Mouse (Mus musculus) layer of hippocampus, adult 9-10 months (tissue): ENCODE results near the gene Errfi1.
"Not testable (repeated sequence)": the region's sequence is repeated elsewhere in the genome, so short reads cannot be mapped to it uniquely, and the experiment has no call there.

Experiments used
- DNase-seq: peaks from one replicate; pipeline ENCODE4 v3.0.0; 2022; ENCODE audit warnings: low spot score

Errfi1 gene

DNA sequence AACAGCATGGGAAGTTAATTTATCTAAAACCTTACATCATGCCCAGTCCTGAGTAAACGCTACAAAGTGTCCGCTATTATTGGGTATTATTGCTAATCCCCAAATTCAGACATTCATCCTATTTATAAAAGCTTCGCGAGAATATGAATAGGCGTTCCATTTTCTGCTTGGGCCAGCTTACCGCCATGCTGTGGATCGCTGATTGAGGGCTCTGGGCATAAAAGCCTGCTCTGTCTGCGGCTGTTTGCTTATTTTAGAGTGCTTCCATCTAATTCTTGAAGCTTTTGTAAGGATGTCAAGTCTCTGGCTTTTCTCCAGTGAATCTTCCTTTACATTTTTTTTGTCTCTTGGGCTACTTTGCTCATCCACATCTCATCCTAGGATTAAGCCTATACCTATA is 7.4 kb upstream of the Errfi1 start:
- DNase-seq, result no peak

DNA sequence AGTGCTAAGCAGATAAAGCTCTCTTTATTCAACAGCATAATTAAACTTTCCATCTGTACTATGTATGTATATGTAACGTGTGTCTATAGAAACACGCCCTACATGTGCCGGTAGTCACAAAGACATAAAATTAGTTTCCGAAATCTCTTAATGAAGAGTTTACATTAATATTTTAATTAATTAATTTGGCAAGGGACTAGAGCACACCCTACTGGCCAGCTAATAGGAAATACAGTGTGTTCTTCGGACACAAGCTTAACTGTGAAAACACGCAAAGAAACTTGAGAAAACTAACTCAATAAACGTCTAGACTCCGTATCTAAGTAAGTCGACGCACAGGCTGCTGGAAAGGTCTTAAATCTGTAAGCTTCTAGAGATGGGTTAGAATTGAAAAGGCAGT is 3.8 kb upstream of the Errfi1 start:
- DNase-seq, result no peak

DNA sequence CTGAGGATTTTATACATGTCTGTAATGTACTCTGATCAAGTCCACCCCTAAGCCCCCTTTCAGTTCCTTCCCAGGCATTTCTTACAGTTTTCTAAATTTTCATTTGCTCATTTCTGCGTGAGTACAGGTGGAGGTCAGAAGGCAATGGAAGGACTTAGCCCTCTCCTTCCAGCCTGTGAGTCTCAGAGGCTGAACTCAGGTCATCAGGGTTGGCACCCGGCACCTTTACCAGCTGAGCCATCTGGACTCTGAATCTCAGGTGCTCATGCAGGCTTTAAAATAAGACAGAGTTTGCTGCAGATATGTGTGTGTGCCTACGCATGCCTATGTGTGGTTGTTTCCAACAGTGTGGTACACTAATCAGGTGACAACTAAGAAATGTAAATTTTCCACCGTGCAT is 2.8 kb upstream of the Errfi1 start:
- no peak for DNase-seq

DNA sequence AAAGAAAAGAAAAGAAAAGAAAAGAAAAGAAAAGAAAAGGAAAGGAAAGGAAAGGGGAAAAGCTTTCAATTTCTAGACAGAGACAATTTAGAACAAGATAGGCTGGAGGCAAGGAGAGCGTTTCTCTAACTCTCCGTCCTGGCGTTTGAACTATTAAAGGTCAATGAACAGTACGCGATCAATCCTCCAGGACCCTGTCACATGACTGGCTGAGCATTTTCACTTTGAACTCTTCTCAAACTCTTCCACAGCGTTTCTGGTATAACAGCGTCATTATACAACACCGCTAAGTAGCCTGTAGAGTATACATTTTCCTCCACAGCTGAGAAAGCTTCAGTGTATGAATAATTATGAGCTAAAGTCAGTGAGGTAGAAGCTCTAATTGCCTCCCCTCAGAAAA is 1.7 kb upstream of the Errfi1 start:
- no peak for DNase-seq

DNA sequence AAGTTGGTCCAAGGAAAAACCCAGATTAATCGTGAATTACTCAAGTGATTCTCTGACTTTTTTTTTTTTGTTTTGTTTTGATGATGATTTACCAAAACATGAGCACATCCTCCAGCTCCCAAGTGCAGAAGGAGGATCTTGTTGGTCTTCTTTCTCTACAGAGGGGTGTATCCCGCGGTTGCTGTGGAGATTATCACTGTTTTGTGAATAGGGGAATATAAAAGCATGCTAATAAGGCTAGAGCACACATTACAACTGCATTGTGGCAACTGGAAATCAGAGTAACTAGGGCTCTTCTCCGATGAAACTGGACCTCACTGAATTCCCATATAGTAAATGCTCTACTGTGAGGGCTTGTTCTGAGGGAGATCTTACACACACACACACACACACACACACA is 1.2 kb upstream of the Errfi1 start:
- DNase-seq, result no peak

DNA sequence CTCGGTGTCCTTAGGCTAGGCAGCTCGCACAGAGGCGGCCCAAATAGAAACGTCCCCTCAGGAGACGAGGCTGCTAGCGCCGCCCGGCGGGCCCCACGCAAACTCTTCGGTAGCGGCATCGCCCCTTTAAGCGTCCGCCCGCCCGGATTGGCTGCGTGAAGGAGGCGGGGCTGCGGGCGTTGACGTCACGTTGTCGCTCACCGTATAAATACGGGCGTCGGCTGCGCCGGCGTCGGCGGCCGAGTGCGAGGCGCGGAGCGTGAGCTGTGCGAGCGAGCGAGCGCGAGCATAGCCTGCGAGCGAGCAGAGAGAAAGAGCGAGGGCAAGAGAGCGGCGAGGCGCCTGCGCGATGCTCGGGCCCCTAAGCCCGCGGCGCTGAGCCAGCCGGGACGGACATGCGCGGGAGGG is 1.1 kb downstream of the Errfi1 start:
- DNase-seq, result peak; percentile 80

DNA sequence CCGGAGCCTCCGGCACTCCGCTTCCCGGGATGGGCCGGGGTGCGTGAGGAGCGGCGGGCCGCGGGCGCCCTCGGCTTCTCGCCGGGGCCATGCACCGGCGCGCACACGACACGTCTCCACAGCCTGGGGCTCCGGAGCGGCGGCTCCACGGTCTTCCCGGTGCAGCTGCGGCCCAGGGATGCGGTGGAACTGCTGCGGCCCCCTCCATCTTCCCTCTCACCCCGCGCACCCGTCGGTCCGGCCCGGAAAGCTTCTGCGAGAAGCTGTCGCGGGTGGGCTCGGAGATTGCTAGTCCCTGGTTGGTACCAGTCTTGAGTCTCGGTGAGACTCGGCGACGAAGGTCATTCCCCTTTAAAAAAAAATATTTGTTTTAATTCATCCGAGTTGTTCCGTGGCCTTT is 1.6 kb downstream of the Errfi1 start:
- no peak for DNase-seq

DNA sequence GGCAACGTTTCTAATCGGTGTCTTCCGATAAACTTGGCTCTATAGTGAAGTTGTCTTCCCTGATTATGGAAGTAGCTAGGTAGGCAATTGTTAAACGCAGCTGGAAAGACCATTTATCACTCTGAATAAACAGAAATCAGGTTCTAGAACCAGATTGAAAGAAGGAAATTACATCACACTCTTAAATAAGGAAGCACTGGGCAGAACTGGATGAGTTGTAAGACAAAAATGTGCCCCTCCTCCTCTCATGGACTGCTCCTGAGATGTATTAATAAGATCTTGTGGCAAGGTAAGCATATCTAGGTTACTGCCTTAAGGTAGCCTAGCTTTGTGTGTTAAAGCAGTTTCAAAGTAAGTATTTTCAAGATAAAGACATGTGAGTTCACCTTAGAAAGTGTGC is 6.8 kb downstream of the Errfi1 start:
- no peak for DNase-seq

DNA sequence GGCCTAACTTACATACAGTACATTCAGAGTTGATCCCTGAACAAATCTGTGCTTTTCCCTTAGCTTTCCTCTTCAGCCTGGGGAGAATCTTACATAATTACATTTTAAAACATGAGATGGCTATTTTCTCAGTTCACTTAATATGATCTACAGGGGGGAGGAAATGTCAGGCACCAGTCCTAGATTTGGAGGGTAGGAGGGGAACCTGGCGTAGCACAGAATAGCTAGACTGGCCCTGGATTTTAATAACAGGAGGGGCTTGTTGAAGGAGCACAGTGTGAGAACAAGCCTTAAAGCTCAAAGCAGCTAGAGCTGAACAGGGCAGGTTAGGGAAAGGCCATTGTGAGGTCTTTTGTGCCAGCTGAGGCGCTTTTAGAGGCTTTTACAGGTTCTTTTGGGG is 7.4 kb downstream of the Errfi1 start:
- no peak for DNase-seq

DNA sequence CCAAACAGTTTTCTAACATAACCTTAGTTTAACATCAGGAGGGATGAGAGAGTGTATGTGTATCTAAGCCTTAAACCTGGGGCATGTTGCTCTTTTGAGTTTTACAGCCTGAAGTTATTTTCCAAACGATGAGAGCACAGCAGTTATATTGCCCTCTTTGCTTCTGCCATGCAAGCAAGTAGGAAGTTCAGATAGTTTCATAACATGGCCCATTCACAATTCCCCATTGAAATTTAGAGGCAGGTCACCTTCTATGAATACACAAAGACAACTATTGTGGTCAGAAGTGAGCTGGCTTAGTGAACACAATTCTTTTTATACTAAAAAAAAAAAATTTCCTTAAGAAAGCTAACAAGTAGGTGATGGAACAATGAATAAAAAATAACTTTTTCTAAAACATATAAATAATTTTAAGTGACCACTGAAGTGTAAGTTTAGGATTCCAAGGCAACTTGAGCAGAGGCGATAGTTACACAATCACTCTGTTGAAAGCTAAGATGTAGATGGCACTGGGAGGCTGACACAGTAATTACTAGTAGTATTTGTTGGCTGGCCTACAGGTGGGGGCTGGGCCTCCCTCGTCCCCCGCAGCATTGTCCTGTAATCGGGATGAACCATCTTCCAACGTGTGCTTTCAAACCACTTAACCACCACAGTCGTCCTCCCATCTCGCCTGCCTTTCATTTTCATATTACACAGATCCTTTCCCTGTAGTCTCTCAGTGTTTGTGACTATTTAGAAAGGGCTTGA is 9.1 kb downstream of the Errfi1 start:
- DNase-seq, result no peak

DNA sequence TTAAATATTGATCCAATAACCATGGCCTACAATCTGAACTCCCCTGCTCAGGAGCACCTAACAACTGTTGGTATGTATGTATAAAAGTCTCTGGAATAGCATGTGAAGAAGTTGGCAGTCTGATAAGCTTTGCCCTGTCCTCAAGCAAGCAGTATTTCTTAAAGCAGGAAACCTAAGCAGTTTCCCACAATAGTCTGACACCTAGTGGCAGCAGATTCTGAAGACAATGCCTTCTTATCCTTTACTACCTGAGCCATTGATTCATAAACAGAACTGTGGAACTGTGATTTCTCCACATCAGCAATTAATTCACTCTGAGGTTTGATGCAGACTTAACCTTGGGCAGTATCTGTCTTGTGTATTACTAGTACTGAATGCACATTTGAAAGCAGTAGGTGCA is 11.7 kb downstream of the Errfi1 start:
- no peak for DNase-seq

DNA sequence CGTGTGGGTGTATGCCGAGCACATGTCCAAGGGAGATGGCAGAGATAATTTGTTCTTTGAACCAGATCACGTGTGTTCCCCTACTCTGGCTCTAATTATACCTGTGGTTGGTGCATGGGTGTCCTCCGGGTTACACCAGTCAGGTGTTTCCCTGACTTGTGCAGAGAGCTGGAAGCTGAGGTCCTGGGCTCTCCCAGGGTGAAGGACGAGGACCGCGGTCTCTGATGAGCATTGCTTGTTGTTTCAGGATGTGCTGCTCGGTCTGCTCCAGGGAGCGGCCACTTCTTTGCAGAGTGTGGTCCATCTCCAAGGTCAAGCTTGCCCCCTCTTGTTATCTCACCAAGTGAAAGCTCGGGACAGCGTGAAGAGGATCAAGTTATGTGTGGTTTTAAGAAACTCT is 12.3 kb downstream of the Errfi1 start:
- DNase-seq, result no peak

DNA sequence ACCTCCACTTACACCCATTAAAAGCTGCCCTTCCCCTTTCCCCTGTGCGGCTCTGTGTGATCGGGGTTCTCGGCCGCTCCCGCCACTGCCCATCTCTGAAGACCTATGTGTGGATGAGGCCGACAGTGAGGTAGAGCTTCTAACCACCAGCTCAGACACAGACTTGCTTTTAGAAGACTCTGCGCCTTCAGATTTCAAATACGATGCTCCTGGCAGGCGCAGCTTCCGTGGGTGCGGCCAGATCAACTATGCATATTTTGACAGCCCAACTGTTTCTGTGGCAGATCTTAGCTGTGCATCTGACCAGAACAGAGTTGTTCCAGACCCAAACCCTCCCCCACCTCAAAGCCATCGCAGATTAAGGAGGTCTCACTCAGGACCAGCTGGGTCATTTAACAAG is 12.8 kb downstream of the Errfi1 start:
- DNase-seq, result no peak

DNA sequence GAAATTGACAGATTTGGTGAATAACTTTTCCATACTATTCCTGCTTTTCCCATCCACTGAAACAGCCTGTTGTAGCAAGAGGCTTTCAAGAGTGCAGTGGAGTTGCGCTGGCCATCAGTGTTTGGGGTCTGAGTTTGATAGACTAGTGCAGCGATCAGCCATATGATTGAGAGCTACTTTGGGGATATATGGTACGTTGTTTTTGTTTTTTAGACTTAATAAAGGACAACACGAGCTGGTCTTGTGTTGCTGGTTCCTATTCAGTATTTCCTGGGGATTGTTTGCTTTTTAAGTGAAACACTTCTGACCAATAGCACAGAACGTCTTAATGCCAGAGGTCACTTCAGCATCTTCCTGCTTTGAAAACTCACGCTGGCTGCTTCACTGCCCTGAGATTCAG is 14.4 kb downstream of the Errfi1 start:
- DNase-seq, result no peak

DNA sequence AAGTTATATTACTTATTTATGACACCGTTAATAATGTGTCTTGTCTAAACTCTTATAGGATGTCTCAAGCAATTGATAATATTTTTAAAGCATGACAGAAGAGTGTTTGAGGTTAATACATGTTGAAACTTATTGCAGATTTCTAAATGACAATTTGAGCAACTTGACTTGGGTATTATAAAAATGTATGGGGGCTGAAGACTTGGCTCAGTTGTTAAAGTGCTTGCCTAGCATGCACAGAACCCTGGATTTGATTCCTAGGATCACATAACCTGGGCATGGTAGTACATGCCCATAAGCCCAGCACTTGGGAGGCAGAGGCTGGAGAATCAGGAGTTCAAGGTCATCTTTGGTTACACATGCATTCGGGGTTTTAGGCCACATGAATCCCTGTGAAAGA is 15.1 kb downstream of the Errfi1 start:
- no peak for DNase-seq

DNA sequence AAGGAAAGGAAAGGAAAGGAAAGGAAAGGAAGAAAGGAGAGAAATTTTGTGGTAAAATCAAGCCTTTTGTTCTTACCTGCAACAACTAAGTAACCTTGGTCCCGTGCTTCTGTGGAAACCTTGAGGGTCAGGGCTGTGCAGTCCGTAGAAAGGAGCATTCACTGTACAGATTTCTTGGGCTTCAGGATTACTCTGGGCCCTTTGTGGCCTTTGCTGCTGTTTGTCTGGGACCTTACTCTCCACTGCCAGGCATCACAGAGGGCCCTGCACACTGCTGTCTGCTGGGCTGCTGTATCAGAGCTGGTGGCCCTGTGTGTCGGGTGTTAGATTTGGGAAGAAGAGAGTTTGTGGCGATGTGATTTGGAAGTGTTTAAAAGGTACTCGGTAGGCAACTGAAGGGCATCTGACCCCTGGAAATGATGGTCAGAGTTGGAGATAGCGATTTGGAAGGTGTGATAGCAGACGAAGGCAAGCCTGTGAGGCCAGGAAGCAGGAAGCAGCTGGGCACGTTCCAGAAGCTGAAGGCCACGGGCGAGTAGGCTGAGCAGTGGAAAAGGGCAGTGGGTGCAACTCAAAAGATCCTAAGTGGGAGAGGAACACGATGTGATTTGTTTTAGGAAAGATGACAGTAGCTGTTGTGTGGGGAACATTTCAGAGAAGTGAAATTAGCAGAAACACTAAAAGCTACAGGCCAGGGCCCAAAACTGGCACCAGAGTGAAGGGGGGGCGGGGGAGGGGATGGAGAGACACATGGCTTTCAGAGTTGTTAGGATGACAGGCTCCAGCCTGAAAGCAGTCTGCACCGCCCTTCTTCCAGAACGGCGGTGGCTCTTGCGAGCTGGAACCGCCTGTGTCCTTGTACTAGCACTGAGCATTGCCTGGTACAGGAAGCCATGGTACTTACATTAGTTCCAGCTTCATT is 15.8 kb downstream of the Errfi1 start:
- DNase-seq, result no peak

DNA sequence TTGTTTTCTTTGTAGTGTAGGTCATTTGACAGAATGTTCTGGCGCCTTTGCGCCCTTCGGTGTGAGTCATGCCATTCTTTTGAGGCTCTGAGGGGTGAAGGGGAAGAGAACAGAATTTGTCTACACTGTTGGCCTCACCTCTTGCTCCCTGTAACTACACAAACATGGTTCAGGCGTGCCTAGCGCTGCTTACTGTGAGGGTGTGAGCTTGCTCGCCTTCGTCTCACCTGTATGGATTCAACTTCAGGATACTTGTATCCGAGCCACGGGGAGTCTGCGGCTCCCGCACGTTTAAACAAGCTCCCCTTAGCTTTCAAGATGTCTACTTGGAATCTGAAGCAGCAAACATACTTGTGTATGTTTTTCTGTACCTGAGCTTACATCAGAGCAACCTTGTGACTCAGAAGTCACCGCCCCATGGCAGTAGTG is 17.3 kb downstream of the Errfi1 start:
- DNase-seq, result no peak

DNA sequence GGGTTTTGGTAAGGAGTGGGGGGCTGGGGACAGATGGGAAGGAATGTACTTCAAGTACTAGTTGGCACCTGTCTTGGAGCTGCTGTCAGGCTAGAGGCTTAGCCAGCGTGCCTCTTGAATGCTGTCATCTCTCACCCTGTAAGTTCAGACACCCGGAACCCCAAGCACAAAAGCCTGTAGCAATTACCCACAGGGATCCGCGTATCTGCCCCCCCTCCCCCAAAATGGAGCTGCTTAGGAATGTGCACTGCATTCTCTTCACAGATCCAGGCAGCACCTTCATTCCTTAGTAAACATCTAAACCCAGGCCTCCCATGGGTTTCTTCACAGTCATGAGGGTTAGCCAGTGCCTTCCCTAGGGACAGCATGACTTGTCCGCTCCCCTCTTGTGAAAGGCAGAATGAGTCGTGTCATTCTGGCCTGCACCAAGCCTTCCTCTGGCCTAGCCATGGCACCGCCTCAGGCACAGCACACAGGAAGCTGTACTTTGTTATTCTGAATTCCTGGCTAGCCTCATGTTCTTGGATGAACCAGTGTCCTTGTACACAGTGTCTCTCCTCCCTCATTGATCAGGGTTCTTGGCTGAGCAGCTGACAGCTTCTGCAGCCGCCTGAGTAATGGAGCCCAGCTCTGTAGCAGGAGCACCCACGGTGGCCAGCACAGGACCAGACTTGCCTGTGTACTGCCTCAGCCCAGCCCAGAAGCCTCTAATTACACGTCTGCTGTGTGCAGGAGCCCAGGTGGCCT is 17.8 kb downstream of the Errfi1 start:
- DNase-seq, result no peak

DNA sequence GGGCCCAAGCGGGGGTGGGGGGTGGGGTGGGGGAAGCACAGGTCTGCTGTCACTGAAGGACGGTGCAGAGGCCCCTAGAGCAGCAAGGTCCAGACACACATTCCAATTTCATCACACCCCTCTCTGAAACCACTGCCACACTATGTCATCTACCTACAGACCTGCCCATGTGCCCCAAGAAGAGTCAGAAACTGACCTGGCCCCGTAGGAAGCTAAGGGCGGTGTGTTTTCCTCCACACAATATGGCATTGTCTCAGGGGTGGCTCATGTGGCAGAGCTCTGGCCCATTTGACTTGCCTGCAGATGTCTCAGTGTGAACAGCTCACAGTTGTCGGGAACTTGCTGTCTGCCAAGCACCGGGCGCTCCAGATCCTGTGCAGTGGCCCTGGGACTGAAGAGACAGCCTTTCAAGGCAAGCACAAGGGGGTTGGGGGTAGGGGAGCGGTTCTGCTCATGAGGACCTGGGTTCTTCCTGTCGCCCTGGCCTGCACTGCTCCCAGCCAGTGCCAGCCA is 18.5 kb downstream of the Errfi1 start:
- DNase-seq, result no peak

DNA sequence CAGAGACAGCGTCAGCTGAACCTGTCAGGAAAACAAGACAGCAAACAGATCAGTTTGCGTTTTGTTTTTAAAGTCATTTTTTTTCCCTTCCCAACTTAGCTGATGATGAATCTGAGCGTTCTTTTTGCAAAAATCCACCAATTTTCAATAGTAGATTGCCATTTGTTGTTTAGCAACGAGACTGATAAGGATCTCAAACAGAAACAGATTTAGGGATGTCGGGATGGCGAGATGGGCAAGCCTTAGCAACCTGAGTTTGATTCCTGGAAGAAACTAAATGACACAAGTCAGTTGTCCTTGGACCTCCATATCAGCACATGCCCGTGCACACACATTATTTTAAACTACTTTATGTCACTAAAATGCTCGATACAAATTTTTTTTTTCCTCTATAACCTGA is 19.0 kb downstream of the Errfi1 start:
- no peak for DNase-seq

DNA sequence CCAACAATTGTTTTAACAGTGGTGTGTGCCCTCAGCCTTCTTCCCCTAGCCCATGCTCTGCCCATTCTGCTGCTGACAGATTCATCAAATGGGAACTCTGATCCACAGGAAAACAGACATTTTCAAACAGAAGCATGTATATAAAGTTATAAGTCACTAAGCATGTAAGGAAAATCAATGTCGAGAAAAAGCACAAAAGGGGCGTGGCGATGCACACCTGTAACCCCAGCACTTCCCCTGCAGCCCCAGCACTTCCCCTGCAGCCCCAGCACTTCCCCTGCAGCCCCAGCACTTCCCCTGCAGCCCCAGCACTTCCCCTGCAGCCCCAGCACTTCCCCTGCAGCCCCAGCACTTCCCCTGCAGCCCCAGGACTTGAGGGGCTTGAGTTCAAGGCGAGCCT is 20.7 kb downstream of the Errfi1 start:
- not testable (repeated sequence) for DNase-seq

DNA sequence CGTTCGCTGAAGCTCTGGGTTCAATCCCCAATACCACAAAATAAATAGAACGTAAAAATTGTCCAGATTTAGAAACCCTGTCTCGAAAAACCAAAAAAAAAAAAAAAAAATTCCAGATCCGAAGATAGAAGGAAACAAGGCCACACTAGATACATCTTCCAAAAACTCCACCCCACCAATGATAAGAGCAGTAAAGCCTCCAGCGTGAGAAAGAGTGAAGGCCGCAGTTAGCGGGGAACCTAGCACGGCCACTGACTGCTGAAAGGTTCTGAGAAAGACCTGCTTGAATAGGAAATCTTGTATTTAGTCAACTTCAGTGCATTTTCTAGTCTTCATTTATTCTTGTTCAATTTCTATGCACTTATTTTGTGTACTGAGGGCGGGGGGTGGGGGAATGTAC is 21.7 kb downstream of the Errfi1 start:
- DNase-seq, result no peak

DNA sequence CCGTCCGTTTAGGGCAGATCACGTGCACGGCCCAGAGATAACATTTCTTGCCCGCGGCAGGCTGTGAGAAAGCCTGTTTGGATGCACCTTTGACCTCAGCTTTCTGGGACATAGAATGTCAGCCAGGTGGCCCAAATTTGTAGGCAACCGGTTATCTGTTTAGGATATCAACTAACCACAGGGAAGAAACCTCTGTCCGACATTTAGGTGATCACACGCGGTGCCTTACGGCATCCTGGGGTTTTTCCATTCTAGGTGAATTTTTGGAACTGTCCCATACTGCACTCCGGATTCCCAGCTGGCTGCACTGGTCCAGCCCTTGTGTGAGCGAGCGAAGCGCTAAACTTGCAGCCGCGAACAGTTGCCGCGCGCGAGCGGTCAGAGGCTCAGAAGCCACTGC is 25.9 kb downstream of the Errfi1 start:
- DNase-seq, result no peak
